Mouse (Mus musculus) ovary, postnatal 36 days (tissue): ENCODE data around the gene Gm21616.
"Not testable (repeated sequence)": the region's sequence is repeated elsewhere in the genome, so short reads cannot be mapped to it uniquely, and the experiment has no call there.

Experiments
- DNase-seq: peaks from one replicate; pipeline ENCODE4 v3.0.0; 2022; ENCODE audit warnings: low spot score, mixed read lengths

The Gm21616 gene

GRCm38 (mm10) chrX:125435242-125435641 lies at the start of gene Gm21616:
Gene Gm21616, plus strand, starts transcription at chrX:125435542.
- DNase-seq, result not testable (repeated sequence)
